Mouse (Mus musculus) hindbrain, embryonic 16.5 days (tissue): ENCODE results near the gene Map4k1. TPM values are rescaled to one million over a fixed set of nuclear protein-coding genes. Genes with fewer than 3 reads are reported as not detected.

Source experiments
- ATAC-seq: fragments of 200-750 bp; cut with Nextera tagmentation; 2 replicates; pipeline ENCODE4 v1.8.0; 2017; ENCODE audit warnings: moderate TSS enrichment, moderate library complexity
- H3K27ac ChIP-seq: fragments of 300-500 bp; sonication (generic); 2 replicates; pipeline ENCODE4 v1.5.1; 2014; ENCODE audit warnings: low read depth, mild to moderate bottlenecking, control low read depth, low read length, moderate library complexity
- H3K27me3 ChIP-seq: fragments of 300-500 bp; sonication (generic); replicated peaks from 2 replicates; pipeline ENCODE4 v1.6.1; 2014; ENCODE audit warnings: low read length; ENCODE audit not compliant: control insufficient read depth, insufficient read depth
- H3K36me3 ChIP-seq: fragments of 300-500 bp; sonication (generic); 2 replicates; pipeline ENCODE4 v1.6.1; 2014; ENCODE audit warnings: mild to moderate bottlenecking, low read length, moderate library complexity, mixed read lengths; ENCODE audit not compliant: control insufficient read depth, insufficient read depth
- H3K4me1 ChIP-seq: fragments of 300-500 bp; sonication (generic); 2 replicates; pipeline ENCODE4 v1.6.1; 2014; ENCODE audit warnings: low read depth, low read length; ENCODE audit not compliant: control insufficient read depth, insufficient read depth
- H3K4me2 ChIP-seq: fragments of 300-500 bp; sonication (generic); 2 replicates; pipeline ENCODE4 v1.6.1; 2014; ENCODE audit warnings: mild to moderate bottlenecking, low read length, control low read depth, moderate library complexity
- H3K4me3 ChIP-seq: fragments of 300-500 bp; sonication (generic); 2 replicates; pipeline ENCODE4 v1.5.1; 2014; ENCODE audit warnings: mild to moderate bottlenecking, low read length, control low read depth, moderate library complexity
- H3K9ac ChIP-seq: fragments of 300-500 bp; sonication (generic); 2 replicates; pipeline ENCODE4 v1.6.1; 2014; ENCODE audit warnings: low read depth, mild to moderate bottlenecking, control low read depth, low read length, moderate library complexity
- H3K9me3 ChIP-seq: fragments of 300-500 bp; sonication (generic); 2 replicates; pipeline ENCODE4 v1.6.1; 2014; ENCODE audit warnings: mild to moderate bottlenecking, low read length, moderate library complexity; ENCODE audit not compliant: control insufficient read depth
- WGBS: fragments of 180-500 bp; shearing (Covaris S2); extraction: QIAGEN DNeasy Blood & Tissue Kit; methylation state at CpG from one replicate; pipeline ENCODE4 v1.1.7; 2014; 5-methylcytosine and 5-hydroxymethylcytosine counted together
- polyA plus RNA-seq: library from polyadenylated mRNA; unstranded; fragments of >200 nt; fragmentation: Nextera tagmentation; extraction: Ambion mirVana; gene quantifications from 2 replicates; pipeline ENCODE4 v1.2.1, GENCODE M21; 2015

Map4k1 gene
- polyA plus RNA-seq, 1 experiment from 2014 or later: 13.8 TPM

DNA sequence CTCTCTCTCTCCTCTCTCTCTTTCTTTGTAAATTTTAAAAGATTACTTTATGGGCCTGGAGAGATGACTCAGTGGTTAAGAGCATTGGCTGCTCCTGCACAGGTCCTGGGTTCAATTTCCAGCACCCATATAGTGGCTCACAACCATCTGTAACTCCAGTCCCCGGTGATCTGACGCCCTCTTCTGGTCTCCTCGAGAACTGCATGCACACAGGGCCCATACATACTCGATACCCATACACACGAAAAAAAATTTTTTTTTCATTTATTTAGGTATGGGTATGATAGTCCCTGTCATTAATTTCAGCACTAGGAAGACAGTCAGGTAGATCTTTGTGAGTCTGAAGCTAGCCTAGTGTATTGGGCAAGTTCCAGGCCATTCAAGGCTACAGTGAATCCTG, 59.3 kb downstream of the Map4k1 start:
- no peak for ATAC-seq
- Histone ChIP-seq H3K27me3 (no peaks in the 10 kb centered on the region; the same call in 1 of the 2 replicates), H3K9me3 (no peaks in the 10 kb centered on the region), H3K27ac (no peak overlapping the region), H3K9ac (no peak overlapping the region), H3K4me1 (peaks cover 8% of the 10 kb centered on the region), H3K4me3 (no peak overlapping the region), H3K4me2 (no peak overlapping the region), H3K36me3 (no peaks in the 10 kb centered on the region)
- WGBS: 87% methylated on average over 5 of the region's 5 CpGs

DNA sequence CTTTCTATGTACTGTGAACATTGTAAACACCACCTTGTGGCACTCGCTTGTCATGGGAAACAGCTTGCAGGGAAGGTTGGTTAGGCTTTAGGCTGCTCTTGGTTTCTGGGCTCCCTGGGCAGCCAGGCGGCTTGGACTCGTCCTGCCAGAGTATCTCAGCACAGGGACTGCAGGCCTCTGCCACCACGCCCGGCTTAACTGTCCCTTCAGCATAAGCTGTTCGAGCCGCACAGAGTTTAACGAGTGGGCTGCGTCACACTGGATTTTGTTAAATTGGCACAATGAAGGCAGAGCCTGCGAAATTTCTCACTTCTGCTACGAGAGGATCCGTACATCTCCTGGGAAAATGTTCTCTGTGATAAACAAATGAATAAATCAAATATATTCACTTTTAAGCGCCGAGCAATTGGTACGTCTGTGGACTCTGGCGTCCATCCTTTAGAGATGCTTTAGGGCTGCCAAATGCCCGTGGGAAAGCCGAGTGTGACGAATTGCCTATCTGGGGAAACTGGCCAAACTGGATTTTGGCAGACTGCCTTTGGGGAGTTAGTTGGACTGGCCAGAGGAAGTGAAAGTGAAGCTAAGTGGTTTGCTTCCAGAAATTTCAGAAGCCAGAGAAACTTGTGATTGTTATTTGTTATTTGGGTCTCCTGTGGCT, 61.3 kb downstream of the Map4k1 start:
- peak; percentile 60 for ATAC-seq
- Histone ChIP-seq H3K9ac (no peak overlapping the region), H3K9me3 (no peaks in the 10 kb centered on the region; the same call in 1 of the 2 replicates), H3K4me2 (peak overlapping the region; percentile 16; the same call in 1 of the 2 replicates), H3K27me3 (no peaks in the 10 kb centered on the region; the same call in 1 of the 2 replicates), H3K27ac (peak overlapping the region; percentile 65), H3K4me1 (peaks cover 8% of the 10 kb centered on the region), H3K36me3 (no peaks in the 10 kb centered on the region), H3K4me3 (no peak overlapping the region)
- WGBS: 47% methylated on average over 19 of the region's 19 CpGs

GRCm38 (mm10) chr7:29043674-29044057, 61.8 kb downstream of the Map4k1 start:
- no peaks in the 10 kb centered on the region; the same call in 1 of the 2 replicates for H3K27me3 ChIP-seq
- H3K4me2 ChIP-seq: peak overlapping the region; percentile 16; the same call in 1 of the 2 replicates
- no peaks in the 10 kb centered on the region; the same call in 1 of the 2 replicates for H3K9me3 ChIP-seq
- ATAC-seq: peak; percentile 17; the same call in 1 of the 2 replicates
- no peak overlapping the region for H3K9ac ChIP-seq
- no peak overlapping the region for H3K4me3 ChIP-seq
- peak overlapping the region; percentile 65 for H3K27ac ChIP-seq
- H3K4me1 ChIP-seq: peaks cover 8% of the 10 kb centered on the region
- H3K36me3 ChIP-seq: no peaks in the 10 kb centered on the region
- 31% methylated on average over 11 of the region's 11 CpGs for WGBS

DNA sequence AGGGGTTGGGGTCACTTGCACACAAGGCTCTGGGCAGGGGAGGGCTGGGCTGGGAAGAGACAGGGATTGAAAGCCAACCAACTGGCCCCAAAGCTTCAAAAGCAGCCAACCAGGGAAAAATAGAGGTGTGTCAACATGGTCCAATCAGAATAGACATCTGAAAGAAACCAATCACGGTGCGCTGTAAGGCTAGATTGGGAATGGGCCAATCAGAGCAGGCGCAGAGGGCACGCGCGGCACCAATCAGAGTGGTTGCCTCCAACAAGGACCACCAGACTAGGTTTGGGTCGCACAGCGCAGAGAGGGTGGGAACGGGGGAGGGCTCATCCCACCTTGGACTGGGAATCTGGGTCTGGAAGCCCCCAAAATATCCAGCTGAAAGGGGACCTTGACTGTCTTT, 62.5 kb downstream of the Map4k1 start:
- H3K4me2 ChIP-seq: no peak overlapping the region
- H3K9ac ChIP-seq: no peak overlapping the region
- 41% methylated on average over 9 of the region's 9 CpGs for WGBS
- no peaks in the 10 kb centered on the region; the same call in 1 of the 2 replicates for H3K9me3 ChIP-seq
- H3K4me3 ChIP-seq: no peak overlapping the region
- no peaks in the 10 kb centered on the region for H3K36me3 ChIP-seq
- peak overlapping the region; percentile 42; the same call in 1 of the 2 replicates for H3K27ac ChIP-seq
- ATAC-seq: no peak
- H3K27me3 ChIP-seq: no peaks in the 10 kb centered on the region; the same call in 1 of the 2 replicates
- peaks cover 8% of the 10 kb centered on the region for H3K4me1 ChIP-seq

DNA sequence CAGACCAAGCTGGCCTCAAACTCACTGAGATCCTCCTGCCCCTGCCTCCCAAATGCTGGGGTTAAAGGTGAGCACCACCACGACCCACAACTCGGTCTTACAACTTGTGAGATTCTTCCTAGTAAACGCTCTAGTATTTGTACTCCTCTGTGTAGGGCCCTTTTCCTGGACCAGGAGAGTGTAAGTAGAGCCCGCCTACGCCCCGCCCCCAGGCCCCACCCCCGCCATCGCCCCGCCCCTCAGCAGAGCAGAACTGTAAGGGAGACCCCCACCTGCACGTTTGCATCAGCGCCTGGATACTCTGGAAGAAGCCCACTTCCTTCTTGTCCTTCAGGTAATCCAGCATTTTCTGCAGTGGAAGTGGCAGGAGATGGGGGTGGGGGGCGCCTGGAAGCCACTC, 64.7 kb downstream of the Map4k1 start:
- Histone ChIP-seq H3K9ac (peak overlapping the region; percentile 32; the same call in 1 of the 2 replicates), H3K4me1 (no peaks in the 10 kb centered on the region), H3K4me3 (peak overlapping the region; percentile 24), H3K4me2 (peak overlapping the region; percentile 39), H3K9me3 (no peaks in the 10 kb centered on the region; the same call in 1 of the 2 replicates), H3K36me3 (no peaks in the 10 kb centered on the region), H3K27ac (no peak overlapping the region), H3K27me3 (no peaks in the 10 kb centered on the region; the same call in 1 of the 2 replicates)
- 8% methylated on average over 11 of the region's 12 CpGs for WGBS
- ATAC-seq: peak; percentile 60

DNA sequence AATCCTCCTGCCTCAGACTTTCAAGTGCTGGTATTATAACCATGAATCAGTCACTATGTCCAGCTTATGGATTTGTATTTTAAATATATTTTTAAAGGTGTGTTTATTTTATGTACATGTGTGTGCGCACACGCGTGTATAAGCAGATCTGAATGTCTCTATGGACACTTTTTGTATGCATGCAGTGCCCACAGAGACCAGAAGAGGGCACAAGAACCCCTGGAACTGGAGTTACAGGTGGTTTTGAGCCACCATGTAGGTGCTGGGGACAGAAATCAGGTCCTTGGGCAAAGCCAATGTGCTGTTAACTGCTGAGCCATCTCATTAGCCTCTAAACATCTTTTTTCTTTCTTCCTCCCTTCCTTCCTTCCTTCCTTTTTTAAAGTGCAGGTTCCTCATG, 66.2 kb downstream of the Map4k1 start:
- H3K27ac ChIP-seq: no peak overlapping the region
- 83% methylated on average over 3 of the region's 3 CpGs for WGBS
- ATAC-seq: no peak
- H3K9ac ChIP-seq: no peak overlapping the region
- H3K27me3 ChIP-seq: peaks cover 12% of the 10 kb centered on the region
- peaks cover 4% of the 10 kb centered on the region; the same call in 1 of the 2 replicates for H3K4me1 ChIP-seq
- no peaks in the 10 kb centered on the region; the same call in 1 of the 2 replicates for H3K9me3 ChIP-seq
- no peak overlapping the region for H3K4me3 ChIP-seq
- no peak overlapping the region for H3K4me2 ChIP-seq
- no peaks in the 10 kb centered on the region for H3K36me3 ChIP-seq

- Histone ChIP-seq H3K27me3 (peaks cover 17% of the 10 kb centered on the region), H3K4me1 (peaks cover 4% of the 10 kb centered on the region; the same call in 1 of the 2 replicates), H3K4me3 (no peak overlapping the region), H3K9me3 (no peaks in the 10 kb centered on the region; the same call in 1 of the 2 replicates), H3K9ac (no peak overlapping the region), H3K27ac (no peak overlapping the region), H3K4me2 (no peak overlapping the region), H3K36me3 (no peaks in the 10 kb centered on the region)
- ATAC-seq: no peak
- 79% methylated on average over 11 of the region's 11 CpGs for WGBS
Observed at GRCm38 (mm10) chr7:29048615-29049014, 66.8 kb downstream of the Map4k1 start.

- H3K4me3 ChIP-seq: no peak overlapping the region
- H3K27me3 ChIP-seq: peaks cover 28% of the 10 kb centered on the region
- H3K4me2 ChIP-seq: no peak overlapping the region
- no peaks in the 10 kb centered on the region for H3K36me3 ChIP-seq
- no peaks in the 10 kb centered on the region; the same call in 1 of the 2 replicates for H3K9me3 ChIP-seq
- H3K9ac ChIP-seq: no peak overlapping the region
- 37% methylated on average over 2 of the region's 2 CpGs for WGBS
- no peak for ATAC-seq
- peaks cover 4% of the 10 kb centered on the region; the same call in 1 of the 2 replicates for H3K4me1 ChIP-seq
- H3K27ac ChIP-seq: no peak overlapping the region
Observed at GRCm38 (mm10) chr7:29050797-29051196, 68.9 kb downstream of the Map4k1 start.

DNA sequence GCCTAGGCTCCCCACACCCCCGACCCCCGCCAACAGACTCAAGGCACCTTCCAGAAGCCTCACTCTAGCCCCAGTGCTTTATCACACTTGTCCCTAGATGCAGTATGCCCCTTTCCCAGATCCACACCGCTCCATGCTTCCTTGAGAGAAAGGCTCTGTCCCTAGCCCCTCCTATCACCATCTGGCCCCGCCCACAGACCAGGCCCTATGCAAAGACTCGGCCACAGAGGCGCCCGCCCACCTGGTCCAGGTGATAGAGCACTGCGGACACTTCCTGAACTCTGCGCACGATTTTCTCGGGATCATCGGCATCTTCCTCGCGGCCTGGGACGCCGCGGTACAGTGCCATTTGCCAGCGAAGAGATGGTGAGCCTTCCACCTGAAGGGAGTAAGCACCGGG, 71.0 kb downstream of the Map4k1 start:
- H3K4me3 ChIP-seq: no peak overlapping the region
- H3K4me1 ChIP-seq: peaks cover 4% of the 10 kb centered on the region; the same call in 1 of the 2 replicates
- H3K27me3 ChIP-seq: peaks cover 31% of the 10 kb centered on the region
- ATAC-seq: no peak
- peak overlapping the region; percentile 16; the same call in 1 of the 2 replicates for H3K4me2 ChIP-seq
- no peak overlapping the region for H3K9ac ChIP-seq
- H3K36me3 ChIP-seq: no peaks in the 10 kb centered on the region
- no peaks in the 10 kb centered on the region; the same call in 1 of the 2 replicates for H3K9me3 ChIP-seq
- 13% methylated on average over 19 of the region's 19 CpGs for WGBS
- no peak overlapping the region for H3K27ac ChIP-seq
